Mouse (Mus musculus) lung, adult 2 months (tissue): ENCODE measurements at regions not wholly inside any gene's neighbourhood (a gene's known extent, or its start where the extent isn't known, plus 50 kb on each side); places are given as distances from the start of the nearest gene placed in this dataset.

ENCODE experiments used
- CTCF ChIP-seq: fragments of 200-500 bp; IDR thresholded peaks from 2 replicates; pipeline ENCODE4 v1.5.1; 2011; ENCODE audit warnings: mild to moderate bottlenecking, low read length, control low read depth; ENCODE audit not compliant: insufficient read depth
- POLR2A ChIP-seq: fragments of 200-500 bp; IDR thresholded peaks from 2 replicates; pipeline ENCODE4 v1.6.1; 2011; ENCODE audit warnings: low read depth, mild to moderate bottlenecking, control low read depth, low read length, borderline replicate concordance; ENCODE audit errors: extremely low read depth

DNA sequence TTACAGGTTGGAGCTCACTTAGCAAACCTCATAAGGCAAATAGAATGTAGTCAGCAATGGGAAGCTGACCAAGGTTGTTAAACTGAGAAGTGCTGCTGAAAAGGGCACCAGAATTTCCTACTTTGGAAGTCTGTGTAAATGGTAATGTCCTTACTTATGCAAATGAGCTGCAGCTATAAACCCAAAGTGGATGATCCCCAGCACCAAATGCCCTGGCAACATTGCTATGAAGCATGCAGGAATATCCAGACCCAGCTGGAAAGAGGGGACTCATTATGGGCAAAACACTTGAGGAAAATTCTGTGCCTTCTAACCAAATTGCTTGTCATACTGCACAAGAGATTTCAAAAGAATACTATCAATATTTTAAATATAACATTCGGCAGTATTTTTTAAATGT lies 861.3 kb upstream of the Kirrel3 start:
- TF ChIP-seq POLR2A (no peak), CTCF (no peak)
